In the genomic region with DNA sequence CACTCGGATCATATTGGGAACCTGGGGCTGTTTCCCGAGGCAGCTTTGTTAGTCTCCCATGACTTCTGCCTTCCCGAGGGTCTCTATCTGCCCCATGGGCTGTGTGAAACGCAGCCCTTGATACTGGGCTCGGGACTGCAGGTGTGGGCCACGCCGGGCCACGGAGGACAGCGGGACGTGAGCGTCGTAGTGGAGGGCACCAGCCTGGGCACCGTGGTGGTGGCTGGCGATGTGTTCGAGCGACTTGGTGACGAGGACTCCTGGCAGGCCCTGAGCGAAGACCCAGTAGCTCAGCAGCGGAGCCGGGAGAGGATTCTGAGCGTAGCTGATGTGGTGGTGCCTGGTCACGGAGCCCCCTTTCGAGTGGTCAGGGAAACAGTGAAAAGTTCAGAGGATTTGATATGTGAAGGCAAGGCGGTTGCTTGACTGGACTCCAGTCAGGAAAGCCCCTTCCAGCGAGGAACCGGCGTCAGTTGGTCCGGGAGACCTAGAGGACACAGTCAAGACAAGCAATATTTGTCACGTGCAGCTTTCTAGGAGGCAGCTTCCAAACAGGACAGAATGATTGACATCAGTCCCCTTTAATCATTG, we compare ENCODE assay signal across 8 mouse cellular contexts. TPM values are rescaled to one million over a fixed set of nuclear protein-coding genes. Genes with fewer than 3 reads are reported as not detected.
DNase-seq lines count a peak whose midpoint lies in the region; ATAC-seq and TF ChIP-seq lines count a peak whose summit lies in the region.

No protein-coding gene starts in this region.

- TF ChIP-seq CTCF in gastrocnemius, adult 2 months (IDR thresholded peaks at IDR 0.05): no peak
- TF ChIP-seq CTCF in E14TG2a.4 (conservative IDR thresholded peaks at IDR 0.05; ENCODE audit: low read length): no peak

- peak; percentile 48 for DNase-seq in gastrocnemius, adult 2 months
- DNase-seq in gastrocnemius, postnatal 36 days: no peak
- peak; percentile 61 for DNase-seq in embryo, embryonic 9.5 days (ENCODE audit: extremely low spot score)
- peak; percentile 27 to 34 for DNase-seq in layer of hippocampus, postnatal 36 days
- peak; percentile 27 for DNase-seq in splenic B cell, adult 2 months (ENCODE audit: low read depth, low spot score)

- H3K4me2 ChIP-seq in heart, embryonic 16.5 days (ENCODE audit: low read depth, low read length): peak overlapping the region; percentile 94

- no peaks in the 10 kb centered on the region for H3K9me3 ChIP-seq in E14TG2a.4 (ENCODE audit: low read length)
- no peaks in the 10 kb centered on the region for H3K9me3 ChIP-seq in heart, embryonic 16.5 days (replicated peaks; ENCODE audit: control insufficient read depth, low read length)
- no peaks in the 10 kb centered on the region for H3K9me3 ChIP-seq in megakaryocyte, embryonic 14.5 days

- peaks cover 36% of the 10 kb centered on the region for H3K36me3 ChIP-seq in E14TG2a.4 (ENCODE audit: insufficient read depth, low read length)
- H3K36me3 ChIP-seq in heart, embryonic 16.5 days (ENCODE audit: control insufficient read depth, insufficient read depth): 0 out of 2 replicates have a peak, but pooled peaks cover 2% of the 10 kb centered on the region
- H3K36me3 ChIP-seq in megakaryocyte, embryonic 14.5 days (replicated peaks; ENCODE audit: low read length): peaks cover 31% of the 10 kb centered on the region
- H3K36me3 ChIP-seq in splenic B cell, adult 2 months (ENCODE audit: control insufficient read depth, insufficient read depth, low read length, poor library complexity, severe bottlenecking): no peaks in the 10 kb centered on the region

- peak overlapping the region; percentile 83 for H3K4me3 ChIP-seq in gastrocnemius, adult 2 months
- peak overlapping the region; percentile 91 for H3K4me3 ChIP-seq in E14TG2a.4 (replicated peaks; ENCODE audit: low read length)
- peak overlapping the region; percentile 80 for H3K4me3 ChIP-seq in heart, embryonic 16.5 days (ENCODE audit: low read length)
- H3K4me3 ChIP-seq in megakaryocyte, embryonic 14.5 days (replicated peaks): peak overlapping the region; percentile 97

- peak overlapping the region; percentile 94 for H3K27ac ChIP-seq in gastrocnemius, adult 2 months
- H3K27ac ChIP-seq in heart, embryonic 16.5 days (ENCODE audit: low read length): peak overlapping the region; percentile 88

- intact Hi-C loops in gastrocnemius, adult 2 months (cut with DNase I): loop anchor here (2.0 kb wide), 1 partner anchor 78 kb away; a partner anchor contains a TSS
- intact Hi-C loops in gastrocnemius, postnatal 36 days (cut with DNase I): no loop called here

- ATAC-seq in heart, embryonic 16.5 days (replicated peaks; ENCODE audit: extremely low read depth, insufficient read depth, low FRiP score): peak; percentile 56

- peaks cover 23% of the 10 kb centered on the region for H3K4me1 ChIP-seq in E14TG2a.4 (replicated peaks; ENCODE audit: low read depth, low read length)
- peaks cover 10% of the 10 kb centered on the region for H3K4me1 ChIP-seq in heart, embryonic 16.5 days (ENCODE audit: control insufficient read depth, insufficient read depth, low read length)
- peaks cover 29% of the 10 kb centered on the region for H3K4me1 ChIP-seq in megakaryocyte, embryonic 14.5 days

- H3K27me3 ChIP-seq in E14TG2a.4 (ENCODE audit: insufficient read depth, low read length): peaks cover 9% of the 10 kb centered on the region; the same call in 1 of the 2 replicates
- no peaks in the 10 kb centered on the region for H3K27me3 ChIP-seq in heart, embryonic 16.5 days (ENCODE audit: control insufficient read depth, insufficient read depth, low read length)
- H3K27me3 ChIP-seq in megakaryocyte, embryonic 14.5 days (replicated peaks): peaks cover 5% of the 10 kb centered on the region
- no peaks in the 10 kb centered on the region for H3K27me3 ChIP-seq in splenic B cell, adult 2 months (ENCODE audit: control insufficient read depth, insufficient read depth, low read length, poor library complexity, severe bottlenecking)

- peak overlapping the region; percentile 92 for H3K9ac ChIP-seq in heart, embryonic 16.5 days (ENCODE audit: low read length)

- WGBS in heart, embryonic 16.5 days: under 1% methylated on average over 29 of the region's 29 CpGs

RNA-seq across cellular contexts. Expression of a gene that starts 0.7 kb away (rescaled TPM):
- total RNA-seq in gastrocnemius, adult 2 months (2021): 1 to 10 TPM; 1.3 to 1.4 TPM
- total RNA-seq in gastrocnemius, postnatal 36 days (2021): 1 to 10 TPM; 1.4 to 1.6 TPM
- 6.1 and 6.3 TPM in 2 replicates for polyA plus RNA-seq in heart, embryonic 16.5 days (2015; fragmentation: Nextera tagmentation; extraction: Ambion mirVana)
- 1 to 10 TPM; 8.2 to 8.6 TPM for total RNA-seq in layer of hippocampus, postnatal 36 days (2021)
- 3.8 TPM in 1 of 2 replicates, not detected in the other for polyA plus RNA-seq in megakaryocyte, embryonic 14.5 days (2012; ENCODE audit: insufficient read depth, low replicate concordance)

RNA-seq across cellular contexts. Expression of a gene that starts 7.6 kb away (rescaled TPM):
- 1 to 10 TPM; 2.3 to 4.2 TPM for total RNA-seq in gastrocnemius, adult 2 months (2021)
- 1 to 10 TPM; 3.7 to 3.8 TPM for total RNA-seq in gastrocnemius, postnatal 36 days (2021)
- 22.3 and 23.8 TPM in 2 replicates for polyA plus RNA-seq in heart, embryonic 16.5 days (2015; fragmentation: Nextera tagmentation; extraction: Ambion mirVana)
- 10 to 100 TPM; 15.0 to 16.8 TPM for total RNA-seq in layer of hippocampus, postnatal 36 days (2021)
- 1.8 and 2.1 TPM in 2 replicates for polyA plus RNA-seq in megakaryocyte, embryonic 14.5 days (2012; ENCODE audit: insufficient read depth, low replicate concordance)

RNA-seq across cellular contexts. Expression of a gene that starts 7.6 kb away (rescaled TPM):
- total RNA-seq in gastrocnemius, adult 2 months (2021): 10 to 100 TPM; 30.5 to 33.1 TPM
- 10 to 100 TPM; 27.2 to 29.1 TPM for total RNA-seq in gastrocnemius, postnatal 36 days (2021)
- polyA plus RNA-seq in heart, embryonic 16.5 days (2015; fragmentation: Nextera tagmentation; extraction: Ambion mirVana): 58.9 and 59.8 TPM in 2 replicates
- 10 to 100 TPM; 37.9 to 44.4 TPM for total RNA-seq in layer of hippocampus, postnatal 36 days (2021)
- 21.9 and 50.3 TPM in 2 replicates for polyA plus RNA-seq in megakaryocyte, embryonic 14.5 days (2012; ENCODE audit: insufficient read depth, low replicate concordance)

RNA-seq across cellular contexts. Expression of a gene that starts 22.6 kb away (rescaled TPM):
- total RNA-seq in gastrocnemius, adult 2 months (2021): 1 to 10 TPM; 8.6 to 9.0 TPM
- 1 to 10 TPM; 7.6 to 8.7 TPM for total RNA-seq in gastrocnemius, postnatal 36 days (2021)
- polyA plus RNA-seq in heart, embryonic 16.5 days (2015; fragmentation: Nextera tagmentation; extraction: Ambion mirVana): 113 and 126 TPM in 2 replicates
- 10 to 100 TPM; 14.5 to 17.4 TPM for total RNA-seq in layer of hippocampus, postnatal 36 days (2021)
- polyA plus RNA-seq in megakaryocyte, embryonic 14.5 days (2012; ENCODE audit: insufficient read depth, low replicate concordance): 6.7 and 10.6 TPM in 2 replicates

RNA-seq across cellular contexts. Expression of a gene that starts 23.0 kb away (rescaled TPM):
- 10 to 100 TPM in 1 of 2 experiments, 1 to 10 TPM in 1; 8.4 to 10.3 TPM for total RNA-seq in gastrocnemius, adult 2 months (2021)
- 1 to 10 TPM; 6.9 to 8.3 TPM for total RNA-seq in gastrocnemius, postnatal 36 days (2021)
- 11.6 and 13.0 TPM in 2 replicates for polyA plus RNA-seq in heart, embryonic 16.5 days (2015; fragmentation: Nextera tagmentation; extraction: Ambion mirVana)
- total RNA-seq in layer of hippocampus, postnatal 36 days (2021): 10 to 100 TPM; 19.3 to 29.6 TPM
- polyA plus RNA-seq in megakaryocyte, embryonic 14.5 days (2012; ENCODE audit: insufficient read depth, low replicate concordance): 5.5 and 7.4 TPM in 2 replicates

Comparison
In these comparisons a context has a peak if more than half of its experiments do, and no peak if none do; other contexts are left out.
1. DNase-seq: peak in gastrocnemius, adult 2 months (single experiment), embryo, embryonic 9.5 days (single experiment), layer of hippocampus, postnatal 36 days (2 of 2) and splenic B cell, adult 2 months (single experiment); none in gastrocnemius, postnatal 36 days (0 of 2).
2. Peak in every context shown above with its lines, with median percentiles within 50 percentile points of each other: H3K4me3 ChIP-seq.